Mouse (Mus musculus) ovary, postnatal 36 days (tissue): ENCODE measurements around the gene Gm21983.
A peak's percentile ranks its signal among the peaks of the same experiment; 100 is the strongest.

ENCODE experiments used
- DNase-seq: peaks from one replicate; pipeline ENCODE4 v3.0.0; 2022; ENCODE audit warnings: low spot score, mixed read lengths

Gm21983 gene

DNA sequence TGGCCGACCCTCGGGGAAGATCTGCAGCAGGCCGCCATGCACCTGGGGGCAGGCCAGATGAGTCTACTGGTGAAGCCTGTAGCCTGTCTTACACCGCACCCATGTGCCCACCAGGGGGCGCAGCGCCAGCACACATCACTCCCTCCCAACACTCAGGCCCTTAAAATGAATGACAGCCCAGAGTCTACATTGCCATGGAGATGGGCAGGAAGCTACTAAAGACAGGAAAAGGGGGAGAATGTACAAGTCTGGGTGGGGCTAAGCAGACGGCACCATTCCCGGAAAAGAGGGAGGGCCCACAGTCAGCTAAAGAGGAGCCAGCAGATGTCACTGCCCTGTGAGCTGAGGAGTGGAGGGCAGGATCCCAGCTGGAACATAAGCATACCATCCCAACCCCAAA is 21.0 kb downstream of the Gm21983 start:
- DNase-seq: peak; percentile 81

DNA sequence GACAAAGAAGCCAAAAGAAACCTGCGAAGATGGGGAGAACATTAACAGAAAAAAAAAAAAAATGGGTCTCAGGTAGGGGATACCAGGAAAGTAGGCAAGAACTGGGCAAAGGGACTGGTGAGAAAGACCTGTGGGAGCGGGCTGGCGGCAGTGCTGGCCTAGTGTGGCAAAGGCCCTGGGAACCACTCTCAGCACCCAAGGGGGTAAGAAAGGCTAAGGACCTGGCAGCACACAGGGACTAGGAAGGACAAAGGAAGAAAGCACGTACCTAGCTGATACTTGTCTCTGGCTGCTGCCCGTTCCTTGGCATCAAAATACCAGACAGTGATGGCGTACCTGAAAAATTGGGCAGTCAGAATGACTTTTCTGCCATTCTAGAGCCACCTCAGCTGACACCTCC is 21.6 kb downstream of the Gm21983 start:
- DNase-seq: no peak

GRCm38 (mm10) chr7:27158171-27158570 is 22.7 kb downstream of the Gm21983 start:
- no peak for DNase-seq

- no peak for DNase-seq
Observed at GRCm38 (mm10) chr7:27156005-27156404, 24.9 kb downstream of the Gm21983 start.

- no peak for DNase-seq
Observed at GRCm38 (mm10) chr7:27153205-27153764, 27.6 kb downstream of the Gm21983 start, which contains the start of gene Cyp2t4. Gene Cyp2t4 (plus strand): TSS chr7:27153714.

GRCm38 (mm10) chr7:27136410-27136996 is 44.4 kb downstream of the Gm21983 start:
- DNase-seq: no peak

GRCm38 (mm10) chr7:27133757-27134156 is 47.1 kb downstream of the Gm21983 start:
- DNase-seq: no peak

DNA sequence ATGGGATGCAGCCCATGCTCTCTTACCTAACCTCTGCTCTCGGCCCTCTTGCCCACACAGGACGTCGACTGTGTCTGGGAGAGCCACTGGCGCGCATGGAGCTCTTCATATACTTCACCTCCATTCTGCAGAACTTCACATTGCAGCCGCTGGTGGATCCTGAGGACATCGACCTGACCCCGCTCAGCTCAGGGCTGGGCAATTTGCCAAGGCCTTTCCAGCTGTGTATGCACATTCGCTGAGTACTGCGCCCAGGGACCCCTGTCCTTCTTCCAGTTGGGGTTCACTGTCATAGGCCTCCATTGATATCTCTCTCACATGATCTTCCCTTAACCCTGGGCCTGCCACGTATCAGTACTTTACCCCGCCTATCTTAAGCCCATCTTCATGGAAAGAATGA is 47.7 kb downstream of the Gm21983 start:
- peak; percentile 32 for DNase-seq

DNA sequence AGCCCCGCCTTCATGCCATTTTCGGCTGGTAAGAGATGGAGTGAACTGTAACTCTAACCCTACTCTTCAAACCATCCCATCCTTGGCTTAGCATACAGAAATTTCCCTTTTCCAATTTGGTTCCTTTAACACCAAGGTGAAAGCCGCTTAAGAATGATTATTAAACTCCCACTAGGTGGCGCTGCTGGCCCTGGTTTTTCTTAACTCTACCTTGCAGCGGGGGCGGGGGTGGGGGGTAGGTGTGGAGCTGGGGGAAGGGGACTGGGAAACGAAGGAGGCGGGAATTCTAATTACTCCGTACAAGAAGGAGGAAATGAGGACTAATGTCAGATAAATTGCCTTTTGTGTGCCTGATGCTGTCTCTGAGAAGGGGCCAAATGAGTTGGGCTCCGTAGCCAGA is 48.3 kb downstream of the Gm21983 start:
- DNase-seq: no peak

DNA sequence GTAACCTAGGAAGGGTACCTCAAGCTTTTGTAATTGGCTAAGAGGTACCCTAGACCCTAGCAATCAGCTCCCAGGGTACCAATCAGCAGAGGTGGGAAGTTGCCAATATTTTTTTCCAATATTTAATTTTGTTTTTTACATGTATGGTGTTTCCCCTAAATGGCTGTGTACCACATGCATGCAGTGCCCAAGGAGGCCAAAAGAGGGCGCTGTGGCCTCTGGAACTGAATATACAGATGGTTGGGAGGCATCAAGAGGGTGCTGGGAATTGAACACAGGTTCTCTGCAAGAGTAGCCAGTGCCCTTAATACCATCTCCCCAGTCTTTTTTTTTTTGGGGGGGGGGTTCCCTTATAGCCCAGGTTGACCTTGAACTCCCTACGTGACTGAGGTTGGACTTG is 49.5 kb downstream of the Gm21983 start:
- DNase-seq: no peak

- no peak for DNase-seq
Observed at GRCm38 (mm10) chr7:27130521-27131370, 50.1 kb downstream of the Gm21983 start.

DNA sequence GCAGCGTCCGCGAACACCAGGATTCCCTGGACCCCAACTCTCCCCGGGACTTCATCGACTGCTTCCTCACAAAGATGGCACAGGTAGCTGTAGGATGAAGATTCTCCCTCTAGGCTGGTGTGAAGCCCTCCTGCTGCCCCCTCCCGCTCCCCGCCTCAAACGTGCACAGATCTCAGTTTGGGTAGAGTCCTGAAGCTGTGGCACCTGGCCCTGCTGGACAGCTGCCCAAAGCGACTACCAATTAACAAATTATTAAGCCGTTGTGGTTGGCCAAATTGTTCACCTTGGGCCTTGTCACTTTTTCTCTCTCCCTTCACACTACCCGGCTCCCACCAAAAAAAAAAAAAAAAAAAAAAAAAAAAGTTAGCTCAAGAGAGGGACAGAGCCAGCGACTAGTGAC is 51.1 kb downstream of the Gm21983 start:
- DNase-seq: no peak

- no peak for DNase-seq
Observed at GRCm38 (mm10) chr7:27128946-27129345, 51.9 kb downstream of the Gm21983 start.

DNA sequence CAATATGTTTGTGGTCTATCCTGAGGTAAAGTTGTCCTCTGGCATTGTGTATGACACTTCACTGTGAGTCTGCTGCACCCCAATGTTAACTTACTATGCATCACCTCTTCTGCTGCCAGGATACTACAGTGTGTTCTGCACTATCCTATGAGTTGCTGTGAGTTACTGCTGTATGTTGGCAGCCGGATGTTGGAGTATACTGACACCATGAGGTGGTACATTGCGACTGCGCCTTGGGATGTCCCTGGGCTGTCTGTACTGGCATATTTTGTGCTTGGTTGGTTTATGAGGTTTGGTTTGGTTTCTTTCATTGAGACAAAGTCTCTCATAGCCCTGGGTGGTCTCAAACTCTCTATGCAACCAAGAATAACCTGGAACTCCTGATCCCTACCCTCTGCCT is 52.7 kb downstream of the Gm21983 start:
- peak; percentile 45 for DNase-seq

DNA sequence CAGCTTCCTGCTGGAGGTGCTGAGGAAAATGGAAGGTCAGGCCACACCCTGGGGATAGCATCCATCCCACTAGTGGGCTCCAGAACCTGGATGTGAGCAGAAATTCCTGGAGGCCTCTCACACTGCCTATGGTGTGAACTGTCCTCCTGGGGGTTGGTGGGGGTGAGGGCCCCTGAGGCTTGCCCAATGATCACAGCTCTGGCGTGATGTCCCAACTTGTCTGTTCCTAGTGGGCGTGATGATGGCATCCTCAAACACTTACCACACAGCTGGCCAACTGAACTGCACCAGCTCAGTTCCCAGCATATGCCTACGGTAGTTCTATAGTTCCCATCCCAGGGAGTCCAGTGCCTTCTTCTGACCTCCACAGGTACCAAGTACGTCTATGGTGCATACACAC is 55.9 kb downstream of the Gm21983 start:
- no peak for DNase-seq

DNA sequence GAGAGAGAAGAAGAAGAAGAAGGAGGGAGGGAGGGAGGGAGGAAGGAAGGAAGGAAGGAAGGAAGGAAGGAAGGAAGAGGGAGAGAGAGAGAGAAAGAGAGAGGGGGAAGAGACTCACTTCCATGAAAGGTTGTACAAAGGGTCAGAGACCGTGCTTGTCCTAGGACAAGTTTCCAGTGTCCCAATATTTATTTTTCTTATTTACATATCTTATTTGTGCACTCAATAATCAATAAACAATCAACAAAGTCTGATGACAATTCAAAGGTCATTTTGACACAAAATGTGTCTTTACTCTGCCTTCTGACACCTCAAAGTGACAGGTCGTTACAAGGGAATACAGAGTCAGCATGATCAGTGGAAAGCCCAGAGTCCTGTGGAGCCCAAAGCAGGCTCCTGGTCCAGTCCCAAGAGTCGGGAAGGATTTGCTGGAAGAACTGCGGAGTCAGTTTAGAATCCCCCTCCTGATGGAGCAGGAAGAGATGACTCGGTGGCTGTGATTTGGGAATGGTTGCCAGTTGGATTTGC is 56.5 kb downstream of the Gm21983 start:
- DNase-seq: no peak

- no peak for DNase-seq
Observed at GRCm38 (mm10) chr7:27119676-27120075, 61.2 kb downstream of the Gm21983 start, which contains the start of gene Cyp2f2. Gene Cyp2f2 (plus strand): TSS chr7:27119909.
